Mouse (Mus musculus) retina, adult 2 months (tissue): ENCODE results near the gene Bpifc.

Source experiments
- DNase-seq: peaks from one replicate; pipeline ENCODE4 v3.0.0-alpha.2; 2012; ENCODE audit warnings: low read depth, low spot score

Bpifc gene

GRCm38 (mm10) chr10:85953401-85953800 is 58.3 kb downstream of the Bpifc start:
- DNase-seq = no peak

DNA sequence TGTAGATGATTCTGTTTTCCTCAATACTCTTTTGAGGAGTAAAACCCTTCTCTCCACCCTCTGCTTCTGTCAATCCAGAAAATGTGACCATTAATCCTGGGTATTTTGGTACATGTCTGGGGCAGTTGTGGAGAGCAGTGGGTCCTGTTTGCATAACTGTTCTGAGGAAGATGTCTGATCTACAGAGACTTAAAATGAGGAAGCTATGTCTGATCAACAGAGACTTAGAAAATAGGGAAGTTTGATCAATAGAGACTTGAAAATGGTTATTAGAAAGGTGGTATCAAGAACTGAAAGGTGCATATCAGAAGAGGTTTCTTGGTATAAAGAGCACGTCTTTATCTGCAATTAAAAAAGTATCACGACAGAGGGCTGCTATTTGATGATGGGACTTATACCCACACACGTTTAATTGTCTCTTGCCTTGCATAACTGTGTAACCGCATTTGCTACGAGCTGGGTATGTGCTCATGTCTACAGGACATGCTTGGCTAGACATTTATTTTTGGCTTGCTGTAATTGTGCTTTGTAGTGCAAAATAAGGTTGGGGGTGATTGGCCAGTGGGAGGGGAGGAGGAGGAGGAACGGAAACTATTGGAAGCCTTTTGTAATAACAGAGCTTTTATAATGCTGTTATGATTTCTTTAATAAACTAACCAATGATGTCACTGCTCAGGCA is 59.8 kb downstream of the Bpifc start:
- no peak for DNase-seq

DNA sequence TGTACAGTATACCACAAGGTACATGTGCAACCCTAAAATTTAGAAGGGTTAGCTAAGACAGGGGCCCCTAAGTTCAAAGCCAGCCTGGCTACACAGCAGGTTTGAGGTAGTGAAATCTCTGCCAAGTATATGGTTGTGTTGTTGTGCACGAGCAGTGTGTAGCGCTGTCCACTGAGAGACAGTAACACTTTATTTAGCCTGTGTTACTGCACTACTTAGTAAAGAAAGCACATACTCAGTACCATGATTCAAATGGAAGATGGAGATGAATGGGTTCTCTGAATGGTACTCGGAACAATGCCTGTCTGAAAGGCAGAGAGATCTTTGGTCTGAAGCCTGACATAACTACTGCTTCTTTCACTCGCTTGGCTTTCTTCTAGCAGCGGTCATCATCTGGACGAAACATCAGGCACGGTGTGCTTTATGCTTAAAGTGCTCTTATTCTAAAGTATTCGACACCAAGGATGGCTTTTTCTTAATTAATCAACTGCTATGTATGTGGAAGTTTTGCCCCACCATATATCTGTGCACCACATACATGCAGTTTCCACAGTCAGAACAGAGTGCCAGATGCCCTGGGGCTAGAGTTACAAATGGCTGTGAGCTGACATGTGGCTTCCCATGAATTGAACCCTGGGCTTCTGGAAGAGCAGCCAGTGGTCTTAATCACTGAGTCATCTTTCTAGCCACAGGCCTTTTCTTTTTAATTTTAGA is 63.1 kb downstream of the Bpifc start:
- DNase-seq = no peak

GRCm38 (mm10) chr10:85936280-85936965 is 75.3 kb downstream of the Bpifc start:
- DNase-seq = no peak

GRCm38 (mm10) chr10:85929962-85930361 is 81.7 kb downstream of the Bpifc start:
- no peak for DNase-seq

GRCm38 (mm10) chr10:85929208-85929591 is 82.5 kb downstream of the Bpifc start:
- DNase-seq = peak; percentile 4

GRCm38 (mm10) chr10:85928499-85929207 is 83.0 kb downstream of the Bpifc start:
- DNase-seq = peak; percentile 58

GRCm38 (mm10) chr10:85927676-85928445 is 83.8 kb downstream of the Bpifc start, which contains the start of gene Ascl4:
TSS of gene Ascl4 (plus strand) at chr10:85927681.
- no peak for DNase-seq

GRCm38 (mm10) chr10:85916498-85917309 is 95.0 kb downstream of the Bpifc start, which contains the start of gene Prdm4:
TSS of gene Prdm4 (minus strand) at chr10:85917142.
- DNase-seq = peak; percentile 94
